Mouse (Mus musculus) CH12.LX (cell line): ENCODE results near the gene Ppp2r5c. TPM values are rescaled to one million over a fixed set of nuclear protein-coding genes. Genes with fewer than 3 reads are reported as not detected.
A peak's percentile ranks its signal among the peaks of the same experiment; 100 is the strongest.

Experiments
- DNase-seq: peaks from one replicate; pipeline ENCODE4 v3.0.0-alpha.2; 2013; ENCODE audit errors: extremely low read depth
- H3K27ac ChIP-seq: 2 replicates; pipeline ENCODE4 v1.5.1; 2012; ENCODE audit warnings: low read depth, mild to moderate bottlenecking, control low read depth, moderate library complexity; ENCODE audit not compliant: insufficient read depth
- H3K27me3 ChIP-seq: replicated peaks from 2 replicates; pipeline ENCODE3; 2012; ENCODE audit warnings: inconsistent platforms
- H3K36me3 ChIP-seq, 2 experiments: replicated peaks in 1 of 2; 2 replicates each; pipeline versions ENCODE3 to v1.6.1; 2012; ENCODE audit warnings: inconsistent platforms in 1 of 2, low read length in 1 of 2, mild to moderate bottlenecking in 1 of 2, mixed read lengths in 1 of 2, moderate library complexity in 1 of 2; ENCODE audit not compliant: control insufficient read depth in 1 of 2, insufficient read depth in 1 of 2
- H3K4me1 ChIP-seq, 2 experiments: 2 replicates each; pipeline ENCODE4 v1.6.1; 2012; ENCODE audit warnings: inconsistent platforms in 1 of 2, moderate library complexity in 1 of 2; ENCODE audit not compliant: insufficient read depth in 2 of 2, control insufficient read depth in 1 of 2
- H3K4me2 ChIP-seq: 2 replicates; pipeline ENCODE4 v1.6.1; 2012; ENCODE audit warnings: low read depth, mild to moderate bottlenecking, control low read depth; ENCODE audit not compliant: poor library complexity, insufficient read depth, severe bottlenecking
- H3K4me3 ChIP-seq, 3 experiments: fragments of 150-350 bp in 1 of 3; sonication (generic) in 1 of 3; replicated peaks in 1 of 3; 2 replicates each; pipeline versions ENCODE3 to v1.5.1; 2011 to 2012; ENCODE audit warnings: low read depth in 2 of 3, low read length in 2 of 3, mild to moderate bottlenecking in 2 of 3, moderate library complexity in 2 of 3, control low read depth in 1 of 3, improper control_type of control experiment in 1 of 3, inconsistent platforms in 1 of 3, mixed read lengths in 1 of 3; ENCODE audit not compliant: poor library complexity in 1 of 3
- H3K79me2 ChIP-seq: replicated peaks from 2 replicates; pipeline ENCODE4 v1.6.1; 2012; ENCODE audit warnings: mild to moderate bottlenecking, moderate library complexity; ENCODE audit not compliant: control insufficient read depth, poor library complexity, insufficient read depth, severe bottlenecking; ENCODE audit errors: extremely low read depth
- H3K9ac ChIP-seq: 2 replicates; pipeline ENCODE4 v1.6.1; 2012; ENCODE audit warnings: low read depth, mild to moderate bottlenecking, control low read depth, moderate library complexity; ENCODE audit not compliant: insufficient read depth
- H3K9me3 ChIP-seq: replicated peaks from 2 replicates; pipeline ENCODE3; 2012; ENCODE audit warnings: low read length, inconsistent platforms, mixed read lengths
- CTCF ChIP-seq, 2 experiments: IDR thresholded peaks in 1 of 2; conservative IDR thresholded peaks in 1 of 2; 2 replicates each; pipeline ENCODE4 v1.5.1; 2011 to 2012; ENCODE audit warnings: low read depth in 2 of 2, low read length in 2 of 2, improper control_type of control experiment in 1 of 2, inconsistent platforms in 1 of 2, mild to moderate bottlenecking in 1 of 2, moderate library complexity in 1 of 2
- E2F4 ChIP-seq: IDR thresholded peaks from 2 replicates; pipeline ENCODE4 v1.6.1; 2011; ENCODE audit warnings: low read depth, low read length, improper control_type of control experiment; ENCODE audit not compliant: insufficient replicate concordance
- ETS1 ChIP-seq: conservative IDR thresholded peaks from 2 replicates; pipeline ENCODE4 v1.6.1; 2012; ENCODE audit warnings: low read depth, mild to moderate bottlenecking, inconsistent platforms, low read length, improper control_type of control experiment, moderate library complexity
- JUND ChIP-seq: conservative IDR thresholded peaks from 2 replicates; pipeline ENCODE4 v1.6.1; 2011; ENCODE audit warnings: low read depth, low read length, improper control_type of control experiment
- KAT2A ChIP-seq: IDR thresholded peaks from 2 replicates; pipeline ENCODE4 v1.6.1; 2012; ENCODE audit warnings: low read length, improper control_type of control experiment, inconsistent platforms; ENCODE audit not compliant: insufficient replicate concordance
- NELFE ChIP-seq: IDR thresholded peaks from 2 replicates; pipeline ENCODE4 v1.6.1; 2011; ENCODE audit warnings: low read depth, low read length, improper control_type of control experiment
- PAX5 ChIP-seq: IDR thresholded peaks from 2 replicates; pipeline ENCODE4 v1.6.1; 2012; ENCODE audit warnings: low read length, inconsistent platforms, mixed read lengths
- POLR2AphosphoS2 ChIP-seq: IDR thresholded peaks from 2 replicates; pipeline ENCODE4 v1.6.1; 2011; ENCODE audit warnings: low read depth, low read length, improper control_type of control experiment
- RAD21 ChIP-seq: IDR thresholded peaks from 2 replicates; pipeline ENCODE4 v1.6.1; 2011; ENCODE audit warnings: low read depth, mild to moderate bottlenecking, low read length, improper control_type of control experiment, moderate library complexity
- RCOR1 ChIP-seq: conservative IDR thresholded peaks from 2 replicates; pipeline ENCODE4 v1.6.1; 2012; ENCODE audit warnings: low read depth, mild to moderate bottlenecking, inconsistent platforms, low read length, improper control_type of control experiment
- SIN3A ChIP-seq: IDR thresholded peaks from 2 replicates; pipeline ENCODE4 v1.6.1; 2012; ENCODE audit warnings: low read length, improper control_type of control experiment, inconsistent platforms
- TBP ChIP-seq: conservative IDR thresholded peaks from 2 replicates; pipeline ENCODE4 v1.6.1; 2011; ENCODE audit warnings: low read depth, low read length, improper control_type of control experiment
- TCF12 ChIP-seq: IDR thresholded peaks from 2 replicates; pipeline ENCODE4 v1.6.1; 2014; ENCODE audit warnings: low read depth, mild to moderate bottlenecking, inconsistent platforms, low read length, improper control_type of control experiment
- UBTF ChIP-seq: IDR thresholded peaks from 2 replicates; pipeline ENCODE4 v1.6.1; 2012; ENCODE audit warnings: low read depth, mild to moderate bottlenecking, inconsistent platforms, low read length, improper control_type of control experiment, moderate library complexity
- USF2 ChIP-seq: conservative IDR thresholded peaks from 2 replicates; pipeline ENCODE4 v1.6.1; 2011; ENCODE audit warnings: low read depth, low read length, improper control_type of control experiment
- ZKSCAN1 ChIP-seq: IDR thresholded peaks from 2 replicates; pipeline ENCODE4 v1.6.1; 2012; ENCODE audit warnings: low read depth, inconsistent platforms, low read length, improper control_type of control experiment, borderline replicate concordance
- ZMIZ1 ChIP-seq: IDR thresholded peaks from 2 replicates; pipeline ENCODE4 v1.6.1; 2012; ENCODE audit warnings: low read depth, mild to moderate bottlenecking, inconsistent platforms, low read length, improper control_type of control experiment
- ZNF384 ChIP-seq: IDR thresholded peaks from 2 replicates; pipeline ENCODE4 v1.6.1; 2012; ENCODE audit warnings: low read depth, low read length, improper control_type of control experiment, inconsistent platforms
- dilution Hi-C: fragments of 300-500 bp; cut with MboI; formaldehyde crosslinking; loops from 2 replicates; pipeline ENCODE4 v1.14.3; 2020; ENCODE audit warnings: low sequenced_read_pairs; ENCODE audit not compliant: extremely low pct_unique_long_range_greater_than_20kb, extremely low pct_ligation_motif_present
- in situ Hi-C: fragments of 300-500 bp; cut with MboI; formaldehyde crosslinking; loops from 3 replicates; pipeline ENCODE4 v1.14.3; 2019; ENCODE audit warnings: low sequenced_read_pairs, low pct_ligation_motif_present, low pct_unique_long_range_greater_than_20kb, mixed read lengths
- polyA plus RNA-seq: library from polyadenylated mRNA; unstranded; fragments of >175 nt; gene quantifications from 2 replicates; pipeline ENCODE4 v1.2.1, GENCODE M21; 2012; ENCODE audit warnings: low read depth; ENCODE audit not compliant: insufficient read length
- total RNA-seq, 2 experiments: library from RNA; depleted of rRNA; stranded (reverse); fragments of 300-350 nt in 1 of 2; fragments of >200 nt in 1 of 2; gene quantifications; 2 replicates each; pipeline ENCODE4 v1.2.3; 2012 to 2014

Ppp2r5c gene
- total and polyA plus RNA-seq, 3 experiments, result 71.6 to 111 (median 97.7) TPM

DNA sequence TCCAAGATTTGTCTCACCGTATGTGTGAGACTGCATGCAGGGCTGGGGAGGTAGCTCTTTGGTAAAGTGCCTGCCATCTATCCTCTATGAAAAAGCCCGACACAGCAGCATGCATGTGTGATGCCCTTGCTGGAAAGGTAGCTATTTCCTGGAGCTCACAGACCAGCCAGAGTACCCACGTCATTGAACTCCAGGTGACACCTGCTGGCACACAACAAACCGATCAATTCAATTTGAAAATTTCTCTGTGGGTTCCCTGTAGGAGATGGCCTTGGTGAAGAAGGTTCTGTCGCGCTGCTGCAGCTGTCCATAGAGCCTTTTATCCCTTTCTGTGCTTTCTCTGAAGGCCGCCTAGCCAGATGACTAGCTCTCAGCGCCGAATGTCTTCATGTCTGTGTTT is 92.9 kb downstream of the Ppp2r5c start:
- H3K9ac ChIP-seq, result no peak overlapping the region
- no peak overlapping the region for H3K27ac ChIP-seq
- no peak for DNase-seq
- H3K36me3 ChIP-seq, result peaks cover 8 to 64% of the 10 kb centered on the region in 2 experiments
- TF ChIP-seq ETS1 (no peak), RAD21 (peak; percentile 4)
- H3K27me3 ChIP-seq, result no peaks in the 10 kb centered on the region
- H3K79me2 ChIP-seq, result peaks cover 5% of the 10 kb centered on the region
- in situ Hi-C loops (no loop called here), dilution Hi-C loops (no loop called here)
- no peak overlapping the region for H3K4me2 ChIP-seq
- peaks cover 17 to 40% of the 10 kb centered on the region in 2 experiments for H3K4me1 ChIP-seq
- no peak overlapping the region for H3K4me3 ChIP-seq
- H3K9me3 ChIP-seq, result no peaks in the 10 kb centered on the region

DNA sequence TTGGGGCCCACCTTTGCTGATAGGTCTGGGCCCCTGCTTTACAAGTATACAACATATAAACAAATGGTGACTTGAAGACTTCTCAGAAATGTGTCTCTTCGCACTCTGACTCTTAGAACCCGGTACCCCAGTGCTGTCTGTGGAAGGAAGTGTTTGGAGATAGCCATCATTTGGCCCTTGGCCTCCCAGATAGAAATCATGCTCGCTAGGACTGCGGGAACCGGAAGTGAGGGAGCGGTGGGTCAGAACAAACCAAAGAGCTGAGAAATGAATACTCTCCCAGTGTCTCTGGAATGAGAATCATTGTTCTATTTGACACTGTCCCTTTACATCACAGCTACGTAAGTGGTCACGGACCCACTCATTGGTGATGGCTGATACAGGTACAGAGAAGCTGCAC is 93.4 kb downstream of the Ppp2r5c start:
- Histone ChIP-seq H3K9me3 (no peaks in the 10 kb centered on the region), H3K4me1 (peaks cover 12 to 35% of the 10 kb centered on the region in 2 experiments), H3K36me3 (peaks cover 11 to 67% of the 10 kb centered on the region in 2 experiments), H3K4me2 (no peak overlapping the region), H3K79me2 (peaks cover under 1% of the 10 kb centered on the region), H3K27me3 (no peaks in the 10 kb centered on the region), H3K4me3 (no peak overlapping the region), H3K27ac (no peak overlapping the region), H3K9ac (no peak overlapping the region)
- in situ Hi-C loops (no loop called here), dilution Hi-C loops (no loop called here)
- TF ChIP-seq TCF12, result no peak
- no peak for DNase-seq

DNA sequence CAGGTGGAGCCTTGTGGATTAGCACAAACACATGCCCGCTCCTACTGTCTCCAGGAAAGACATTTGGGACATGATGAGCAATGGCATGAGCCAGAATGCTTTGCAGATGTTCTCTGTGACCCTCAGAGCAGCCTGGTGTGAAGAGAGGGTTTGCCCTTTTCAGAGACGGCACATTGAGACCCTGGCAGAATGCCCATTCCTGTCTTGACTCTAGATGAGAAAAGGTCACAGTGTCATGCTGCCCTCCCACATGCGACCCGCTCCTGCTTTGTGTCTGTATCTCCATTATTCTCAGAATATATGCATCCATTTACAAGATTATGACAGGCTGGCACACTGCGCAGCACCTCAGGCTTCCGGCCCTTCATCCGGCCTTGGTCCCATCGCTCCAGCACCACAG is 94.1 kb downstream of the Ppp2r5c start:
- no peaks in the 10 kb centered on the region for H3K27me3 ChIP-seq
- dilution Hi-C loops, result no loop called here
- no peaks in the 10 kb centered on the region; the same call in none of the 2 replicates for H3K79me2 ChIP-seq
- TF ChIP-seq KAT2A (no peak), ZNF384 (no peak), UBTF (no peak), NELFE (no peak), PAX5 (no peak), ZMIZ1 (no peak), RCOR1 (no peak), ZKSCAN1 (no peak), JUND (no peak), ETS1 (no peak), SIN3A (no peak), POLR2AphosphoS2 (no peak), CTCF (conservative IDR thresholded peaks at IDR 0.05 in 1 of 2, IDR thresholded peaks at IDR 0.05 in 1 of 2; ENCODE audit: low read depth in 2 of 2, low read length in 2 of 2) (no peak), USF2 (no peak), E2F4 (no peak), TBP (no peak)
- H3K4me1 ChIP-seq, result peaks cover 6 to 28% of the 10 kb centered on the region in 2 experiments
- H3K4me3 ChIP-seq, result no peak overlapping the region
- H3K9me3 ChIP-seq, result no peaks in the 10 kb centered on the region
- no peak overlapping the region for H3K4me2 ChIP-seq
- in situ Hi-C loops, result no loop called here
- H3K27ac ChIP-seq, result no peak overlapping the region
- DNase-seq, result no peak
- peaks cover 15 to 71% of the 10 kb centered on the region in 2 experiments for H3K36me3 ChIP-seq
- H3K9ac ChIP-seq, result no peak overlapping the region
